Mouse (Mus musculus): ENCODE results near the gene Fam207a. TPM values are rescaled to one million over a fixed set of nuclear protein-coding genes. Genes with fewer than 3 reads are reported as not detected.

Gene Fam207a
- total RNA-seq, 2 experiments from 2014 or later, result 11.7 to 12.0 TPM

GRCm38 (mm10) chr10:77531026-77532019 is 15.7 kb upstream of the Fam207a start:
- intact Hi-C loops (cut with DNase I), result no loop called here
- DNase-seq, result no peak

GRCm38 (mm10) chr10:77530140-77530539 is 14.6 kb upstream of the Fam207a start, which contains the start of gene Itgb2:
Gene Itgb2, plus strand, starts transcription at chr10:77530252.
- DNase-seq, result no peak
- intact Hi-C loops (cut with DNase I), result no loop called here

- DNase-seq, result no peak
- intact Hi-C loops (cut with DNase I), result no loop called here
Observed at GRCm38 (mm10) chr10:77528634-77529033, 13.0 kb upstream of the Fam207a start.

- intact Hi-C loops (cut with DNase I), result no loop called here
- DNase-seq, result no peak
Observed at GRCm38 (mm10) chr10:77526488-77526887, 10.9 kb upstream of the Fam207a start.

- intact Hi-C loops (cut with DNase I), result no loop called here
- DNase-seq, result no peak
Observed at GRCm38 (mm10) chr10:77523321-77523720, 7.7 kb upstream of the Fam207a start.

GRCm38 (mm10) chr10:77522746-77523145 is 7.2 kb upstream of the Fam207a start:
- intact Hi-C loops (cut with DNase I), result no loop called here

GRCm38 (mm10) chr10:77522021-77522731 is 6.6 kb upstream of the Fam207a start:
- no peak for DNase-seq
- intact Hi-C loops (cut with DNase I), result no loop called here

More at GRCm38 (mm10) chr10:77522746-77523145, 7.2 kb upstream of the Fam207a start:
- no peak for DNase-seq

GRCm38 (mm10) chr10:77520497-77520896 is 4.9 kb upstream of the Fam207a start:
- no peak for DNase-seq
- intact Hi-C loops (cut with DNase I), result no loop called here

- no peak for DNase-seq
- intact Hi-C loops (cut with DNase I), result loop anchor here (5.0 kb wide), 1 partner anchor 103 kb away; the partner anchor contains the start of gene Ube2g2
Observed at GRCm38 (mm10) chr10:77519191-77519590, 3.6 kb upstream of the Fam207a start.

- DNase-seq, result no peak
- intact Hi-C loops (cut with DNase I), result loop anchor here (1.0 to 5.0 kb wide), 3 partner anchors 48 to 398 kb away; partner anchors contain the start of gene Ube2g2
Observed at GRCm38 (mm10) chr10:77517801-77518200, 2.2 kb upstream of the Fam207a start.

- DNase-seq, result peak; percentile 77 to 82
- intact Hi-C loops (cut with DNase I), result loop anchor here (1.0 to 5.0 kb wide), 3 partner anchors 49 to 399 kb away; partner anchors contain the start of gene Ube2g2
Observed at GRCm38 (mm10) chr10:77517066-77517620, 1.6 kb upstream of the Fam207a start.

- DNase-seq, result peak in 1 of 2 experiments; percentile 45
- intact Hi-C loops (cut with DNase I), result loop anchor here (5.0 kb wide), 1 partner anchor 106 kb away; the partner anchor contains the start of gene Ube2g2
Observed at GRCm38 (mm10) chr10:77516379-77516951, 880 bp upstream of the Fam207a start.

- intact Hi-C loops (cut with DNase I), result loop anchor here (5.0 kb wide), 1 partner anchor 378 kb away; no protein-coding TSS in a partner anchor
- no peak for DNase-seq
Observed at GRCm38 (mm10) chr10:77510225-77510982, 5.2 kb downstream of the Fam207a start.

GRCm38 (mm10) chr10:77509403-77510187 is 6.0 kb downstream of the Fam207a start:
- peak; percentile 89 to 96 for DNase-seq
- intact Hi-C loops (cut with DNase I), result loop anchor here (1.0 to 10.0 kb wide), 7 partner anchors 75 to 425 kb away; partner anchors contain the start of gene Adarb1

GRCm38 (mm10) chr10:77508744-77509143 is 6.8 kb downstream of the Fam207a start:
- intact Hi-C loops (cut with DNase I), result loop anchor here (1.0 to 10.0 kb wide), 6 partner anchors 74 to 424 kb away; partner anchors contain the start of gene Adarb1
- no peak for DNase-seq

GRCm38 (mm10) chr10:77507779-77508178 is 7.8 kb downstream of the Fam207a start:
- intact Hi-C loops (cut with DNase I), result loop anchor here (2.0 to 10.0 kb wide), 3 partner anchors 73 to 423 kb away; partner anchors contain the start of gene Adarb1
- no peak for DNase-seq

GRCm38 (mm10) chr10:77506961-77507577 is 8.5 kb downstream of the Fam207a start:
- DNase-seq, result peak; percentile 53 to 57
- intact Hi-C loops (cut with DNase I), result loop anchor here (5.0 to 10.0 kb wide), 2 partner anchors 90 to 422 kb away; partner anchors contain the start of gene Adarb1

- intact Hi-C loops (cut with DNase I), result loop anchor here (5.0 to 10.0 kb wide), 2 partner anchors 89 to 422 kb away; partner anchors contain the start of gene Adarb1
- no peak for DNase-seq
Observed at GRCm38 (mm10) chr10:77506526-77506925, 9.1 kb downstream of the Fam207a start.
